Comparison of ENCODE assay signal across 7 mouse cellular contexts in genomic region chr14:40958083-40958985, GRCm38 (mm10). TPM values are rescaled to one million over a fixed set of nuclear protein-coding genes. Genes with fewer than 3 reads are reported as not detected.
DNase-seq lines count a peak whose midpoint lies in the region; ATAC-seq and TF ChIP-seq lines count a peak whose summit lies in the region.

No protein-coding gene starts in this region.

- no peak for TF ChIP-seq CTCF in thymus, adult 2 months (IDR thresholded peaks at IDR 0.05; ENCODE audit: borderline replicate concordance, control insufficient read depth, extremely low read depth, insufficient read depth, low read length, poor library complexity)
- no peak for TF ChIP-seq CTCF in embryonic fibroblast, embryonic 13.5 days (IDR thresholded peaks at IDR 0.05; ENCODE audit: borderline replicate concordance, insufficient read depth, low read length)

- H3K36me3 ChIP-seq in thymus, adult 2 months (ENCODE audit: control insufficient read depth, insufficient read depth, low read length), result no peaks in the 10 kb centered on the region
- H3K36me3 ChIP-seq in heart, embryonic 14.5 days (ENCODE audit: control insufficient read depth, insufficient read depth, low read length), result no peaks in the 10 kb centered on the region
- H3K36me3 ChIP-seq in limb, embryonic 15.5 days, result no peaks in the 10 kb centered on the region

- H3K27me3 ChIP-seq in thymus, adult 2 months (ENCODE audit: control insufficient read depth, insufficient read depth, low read length), result no peaks in the 10 kb centered on the region
- no peaks in the 10 kb centered on the region for H3K27me3 ChIP-seq in heart, embryonic 14.5 days (ENCODE audit: control insufficient read depth, insufficient read depth, low read length)
- no peaks in the 10 kb centered on the region for H3K27me3 ChIP-seq in limb, embryonic 15.5 days

- H3K27ac ChIP-seq in thymus, adult 2 months (ENCODE audit: control insufficient read depth, insufficient read depth, low read length), result peak overlapping the region; percentile 76
- peak overlapping the region; percentile 30 for H3K27ac ChIP-seq in embryonic fibroblast, embryonic 13.5 days (ENCODE audit: insufficient read depth, low read length)
- peak overlapping the region; percentile 49 to 58 for H3K27ac ChIP-seq in heart, embryonic 14.5 days (replicated peaks in 1 of 2; ENCODE audit: control insufficient read depth in 1 of 2, insufficient read depth in 1 of 2, low read depth in 2 of 2, low read length in 2 of 2)
- peak overlapping the region; percentile 55 for H3K27ac ChIP-seq in limb, embryonic 15.5 days

- peak overlapping the region; percentile 5; the same call in 1 of the 2 replicates for H3K9ac ChIP-seq in heart, embryonic 14.5 days (ENCODE audit: low read length)
- no peak overlapping the region for H3K9ac ChIP-seq in limb, embryonic 15.5 days

- TF ChIP-seq POLR2A in thymus, adult 2 months (IDR thresholded peaks at IDR 0.05; ENCODE audit: control insufficient read depth, extremely low read depth, insufficient read depth, low read length, poor library complexity), result no peak
- no peak for TF ChIP-seq POLR2A in embryonic fibroblast, embryonic 13.5 days (IDR thresholded peaks at IDR 0.05; ENCODE audit: low read depth, low read length)

- H3K4me1 ChIP-seq in thymus, adult 2 months (replicated peaks; ENCODE audit: control insufficient read depth, insufficient read depth, low read length), result peaks cover 71% of the 10 kb centered on the region
- H3K4me1 ChIP-seq in embryonic fibroblast, embryonic 13.5 days (ENCODE audit: control insufficient read depth, insufficient read depth, low read length), result peaks cover 33% of the 10 kb centered on the region
- H3K4me1 ChIP-seq in heart, embryonic 14.5 days (ENCODE audit: control insufficient read depth in 2 of 2, insufficient read depth in 2 of 2, low read length in 2 of 2), result peaks cover 43 to 72% of the 10 kb centered on the region in 2 experiments
- peaks cover 82% of the 10 kb centered on the region for H3K4me1 ChIP-seq in limb, embryonic 15.5 days

- peak overlapping the region; percentile 25 for H3K4me2 ChIP-seq in heart, embryonic 14.5 days (ENCODE audit: low read length)
- H3K4me2 ChIP-seq in limb, embryonic 15.5 days, result no peak overlapping the region

- H3K9me3 ChIP-seq in heart, embryonic 14.5 days (ENCODE audit: control insufficient read depth, low read length), result no peaks in the 10 kb centered on the region
- H3K9me3 ChIP-seq in limb, embryonic 15.5 days, result no peaks in the 10 kb centered on the region

- no peak overlapping the region for H3K4me3 ChIP-seq in thymus, adult 2 months (ENCODE audit: control insufficient read depth, insufficient read depth, low read length)
- H3K4me3 ChIP-seq in embryonic fibroblast, embryonic 13.5 days (ENCODE audit: insufficient read depth, low read length), result no peak overlapping the region
- H3K4me3 ChIP-seq in heart, embryonic 14.5 days (ENCODE audit: control insufficient read depth in 1 of 2, insufficient read depth in 1 of 2, low read depth in 1 of 2, low read length in 2 of 2), result no peak overlapping the region
- H3K4me3 ChIP-seq in limb, embryonic 15.5 days, result no peak overlapping the region

- no peak for ATAC-seq in heart, embryonic 14.5 days (ENCODE audit: insufficient number of reproducible peaks, insufficient read depth, low FRiP score, low read depth)
- ATAC-seq in limb, embryonic 15.5 days (ENCODE audit: insufficient number of reproducible peaks, low FRiP score, low TSS enrichment, low read depth), result no peak
- peak; percentile 87 for ATAC-seq in monocyte, adult 5-6 weeks (replicated peaks; ENCODE audit: insufficient number of reproducible peaks, low FRiP score, low TSS enrichment, poor library complexity, severe bottlenecking)

- DNase-seq in thymus, adult 2 months, result no peak
- DNase-seq in thymus, postnatal 0 days (ENCODE audit: low spot score), result no peak
- DNase-seq in cerebellum, adult 9-10 months, result no peak

- WGBS in thymus, adult 2 months, result 64% methylated on average over 4 of the region's 4 CpGs
- 43% methylated on average over 4 of the region's 4 CpGs for WGBS in heart, embryonic 14.5 days
- 28% methylated on average over 4 of the region's 4 CpGs for WGBS in limb, embryonic 15.5 days

RNA-seq across cellular contexts. Expression of gene Tspan14, which starts 8.3 kb away (rescaled TPM):
- 86.4 and 87.4 TPM in 2 replicates for polyA plus RNA-seq in thymus, adult 2 months (2012; rRNA removed)
- polyA plus RNA-seq in thymus, postnatal 0 days (2015; fragmentation: Nextera tagmentation; extraction: Ambion mirVana), result 58.5 and 65.0 TPM in 2 replicates
- polyA plus RNA-seq in embryonic fibroblast, embryonic 13.5 days (2011; ENCODE audit: insufficient read length, low read depth, missing spikeins), result 17.7 and 22.0 TPM in 2 replicates
- polyA plus RNA-seq in heart, embryonic 14.5 days (2014; fragmentation: Nextera tagmentation; extraction: Ambion mirVana), result 43.4 and 45.2 TPM in 2 replicates
- polyA plus RNA-seq in limb, embryonic 15.5 days (2015; fragmentation: Nextera tagmentation; extraction: Ambion mirVana), result 70.3 and 76.9 TPM in 2 replicates
- 52.3 to 82.1 TPM (median 68.3 TPM) in 3 replicates for total RNA-seq in monocyte, adult 5-6 weeks (2017)

RNA-seq across cellular contexts. Expression of gene Fam213a, which starts 55.3 kb away (rescaled TPM):
- 7.3 and 7.8 TPM in 2 replicates for polyA plus RNA-seq in thymus, adult 2 months (2012; rRNA removed)
- polyA plus RNA-seq in thymus, postnatal 0 days (2015; fragmentation: Nextera tagmentation; extraction: Ambion mirVana), result 6.6 and 9.3 TPM in 2 replicates
- polyA plus RNA-seq in embryonic fibroblast, embryonic 13.5 days (2011; ENCODE audit: insufficient read length, low read depth, missing spikeins), result 8.7 and 11.3 TPM in 2 replicates
- polyA plus RNA-seq in heart, embryonic 14.5 days (2014; fragmentation: Nextera tagmentation; extraction: Ambion mirVana), result 42.2 and 46.7 TPM in 2 replicates
- polyA plus RNA-seq in limb, embryonic 15.5 days (2015; fragmentation: Nextera tagmentation; extraction: Ambion mirVana), result 38.0 and 39.6 TPM in 2 replicates
- 21.0 to 81.0 TPM (median 74.2 TPM) in 3 replicates for total RNA-seq in monocyte, adult 5-6 weeks (2017)
